Mouse (Mus musculus) adrenal gland, postnatal 14 days (tissue): ENCODE results near the gene Cradd. TPM values are rescaled to one million over a fixed set of nuclear protein-coding genes. Genes with fewer than 3 reads are reported as not detected.

Experiments used
- total RNA-seq: library from RNA; stranded (reverse); gene quantifications from 2 replicates; pipeline ENCODE4 v1.2.3, GENCODE M21; 2021

Cradd gene
- total RNA-seq, 1 experiment from 2014 or later: 11.7 TPM

Other genes starting within 250 kb of the Cradd start
- 18.2 and 24.5 TPM in 2 replicates for gene Socs2, start 93.0 kb upstream of the Cradd start, total RNA-seq
- gene Mrpl42, start 177.8 kb upstream of the Cradd start, total RNA-seq: 178 and 191 TPM in 2 replicates
- 133 and 134 TPM in 2 replicates for gene Ube2n, start 191.0 kb upstream of the Cradd start, total RNA-seq
- 103 and 113 TPM in 2 replicates for gene Nudt4, start 240.0 kb upstream of the Cradd start, total RNA-seq